In the genomic region with DNA sequence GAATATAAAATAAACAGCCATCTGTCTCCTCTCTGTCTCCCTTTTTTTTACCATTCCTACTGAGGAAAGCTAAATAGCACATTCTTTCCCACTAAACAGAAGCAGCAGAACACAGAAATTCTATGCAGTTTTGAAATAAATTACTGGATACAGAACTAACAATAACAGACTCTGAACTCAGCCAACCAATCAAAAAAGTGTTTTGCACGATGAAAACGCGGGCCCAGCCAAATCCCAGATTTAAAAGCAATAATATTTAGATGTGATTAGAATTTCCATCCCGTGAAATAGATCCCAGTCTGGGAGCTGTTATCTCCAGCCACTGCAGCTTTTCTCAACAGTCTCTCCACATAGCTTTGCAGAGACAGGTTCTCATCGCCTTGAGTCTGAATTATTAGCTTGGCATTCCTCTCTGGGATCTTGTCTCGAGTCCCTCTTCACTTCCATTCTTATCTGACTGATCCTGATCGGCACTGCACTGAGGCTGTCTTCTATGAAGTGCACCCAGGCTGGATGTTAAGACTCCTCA, we compare ENCODE assay signal across 14 mouse cellular contexts.
"Had no signal": no experiment of that assay in that cellular context is flagged by ENCODE, and none has a peak within 500 bp of the region (broad histone marks: within the 10 kb centered on the region; RNA-seq: fewer than 3 reads in every experiment).

No protein-coding gene starts in this region.

- H3K4me3 ChIP-seq: limb, embryonic 12.5 days; midbrain, embryonic 10.5 days; neural tube, embryonic 13.5 days had no signal

- ATAC-seq: inflammation-experienced regulatory T-cells, adult 6 months; lung, postnatal 0 days; midbrain, embryonic 16.5 days had no signal

- H3K9me3 ChIP-seq: limb, embryonic 12.5 days; midbrain, embryonic 10.5 days; neural tube, embryonic 13.5 days had no signal

- DNase-seq: kidney, adult 8-10 months; lung, adult 18-20 months; lung, postnatal 4 days; retina, postnatal 1 day; right cerebral cortex, postnatal 25 days; thymus, postnatal 36 days had no signal

- H3K9ac ChIP-seq: limb, embryonic 12.5 days; liver, embryonic 14.5 days; neural tube, embryonic 13.5 days had no signal

- H3K36me3 ChIP-seq: limb, embryonic 12.5 days; midbrain, embryonic 10.5 days; neural tube, embryonic 13.5 days had no signal

- H3K4me2 ChIP-seq: limb, embryonic 12.5 days; neural tube, embryonic 13.5 days had no signal

- H3K27ac ChIP-seq: kidney, postnatal 0 days; limb, embryonic 12.5 days; liver, embryonic 14.5 days; midbrain, embryonic 10.5 days; neural tube, embryonic 13.5 days had no signal

- H3K27me3 ChIP-seq: limb, embryonic 12.5 days; neural tube, embryonic 13.5 days had no signal
